Mouse (Mus musculus) liver, embryonic 14.5 days (tissue): ENCODE measurements around the gene Gm12248. TPM values are rescaled to one million over a fixed set of nuclear protein-coding genes. Genes with fewer than 3 reads are reported as not detected.

Experiments used
- ATAC-seq: fragments of 200-750 bp; cut with Nextera tagmentation; 2 replicates; pipeline ENCODE4 v1.8.0; 2017; ENCODE audit warnings: moderate number of reproducible peaks, mild to moderate bottlenecking, moderate library complexity; ENCODE audit not compliant: insufficient read depth
- DNase-seq, 3 experiments: peaks; one replicate each; pipeline ENCODE4 v3.0.0-alpha.2; 2012 to 2013; ENCODE audit warnings: low read depth in 3 of 3, low spot score in 3 of 3
- H3K27ac ChIP-seq: fragments of 300-500 bp; sonication (generic); 2 replicates; pipeline ENCODE4 v1.5.1; 2014; ENCODE audit warnings: moderate library complexity, mild to moderate bottlenecking, control low read depth, inconsistent platforms
- H3K27me3 ChIP-seq: fragments of 300-500 bp; sonication (generic); 2 replicates; pipeline ENCODE4 v1.6.1; 2014; ENCODE audit warnings: mild to moderate bottlenecking, low read length, moderate library complexity; ENCODE audit not compliant: control insufficient read depth, insufficient read depth
- H3K36me3 ChIP-seq: fragments of 300-500 bp; sonication (generic); replicated peaks from 2 replicates; pipeline ENCODE4 v1.6.1; 2014; ENCODE audit warnings: low read depth; ENCODE audit not compliant: control insufficient read depth, insufficient read depth
- H3K4me1 ChIP-seq, 2 experiments: fragments of 200-500 bp in 1 of 2; fragments of 300-500 bp in 1 of 2; sonication (generic) in 1 of 2; replicated peaks; 2 replicates each; pipeline ENCODE4 v1.6.1; 2012 to 2014; ENCODE audit warnings: antibody characterized with exemption in 1 of 2, inconsistent platforms in 1 of 2, low read length in 1 of 2; ENCODE audit not compliant: control insufficient read depth in 2 of 2, insufficient read depth in 2 of 2
- H3K4me2 ChIP-seq: fragments of 300-500 bp; sonication (generic); 2 replicates; pipeline ENCODE4 v1.6.1; 2014; ENCODE audit warnings: low read depth, mild to moderate bottlenecking, control low read depth, moderate library complexity
- H3K4me3 ChIP-seq, 2 experiments: fragments of 200-500 bp in 1 of 2; fragments of 300-500 bp in 1 of 2; sonication (generic) in 1 of 2; 2 replicates each; pipeline ENCODE4 v1.5.1; 2012 to 2014; ENCODE audit warnings: low read depth in 2 of 2, low read length in 2 of 2, mild to moderate bottlenecking in 2 of 2, control low read depth in 1 of 2, inconsistent platforms in 1 of 2, moderate library complexity in 1 of 2; ENCODE audit not compliant: insufficient read depth in 1 of 2
- H3K9ac ChIP-seq: fragments of 300-500 bp; sonication (generic); replicated peaks from 2 replicates; pipeline ENCODE4 v1.6.1; 2014; ENCODE audit warnings: mild to moderate bottlenecking, control low read depth, moderate library complexity
- H3K9me3 ChIP-seq: fragments of 300-500 bp; sonication (generic); 2 replicates; pipeline ENCODE4 v1.6.1; 2016; ENCODE audit warnings: low read length, mixed read lengths; ENCODE audit not compliant: control insufficient read depth
- CTCF ChIP-seq: IDR thresholded peaks from 2 replicates; pipeline ENCODE4 v1.5.1; 2016; ENCODE audit warnings: antibody characterized with exemption, low read depth, control low read depth
- EP300 ChIP-seq: IDR thresholded peaks from 2 replicates; pipeline ENCODE4 v1.6.1; 2016; ENCODE audit warnings: antibody characterized with exemption, low read depth
- WGBS: fragments of 180-500 bp; shearing (Covaris S2); extraction: QIAGEN DNeasy Blood & Tissue Kit; methylation state at CpG from one replicate; pipeline ENCODE4 v1.1.7; 2014; ENCODE audit not compliant: insufficient replicate concordance; 5-methylcytosine and 5-hydroxymethylcytosine counted together
- polyA plus RNA-seq, 2 experiments: library from polyadenylated mRNA; depleted of rRNA in 1 of 2; stranded (reverse) in 1 of 2; unstranded in 1 of 2; fragments of >200 nt; fragmentation: Nextera tagmentation in 1 of 2; extraction: Ambion mirVana in 1 of 2; gene quantifications; 2 replicates each; pipeline versions ENCODE4 v1.2.1 to v1.2.3; 2012 to 2014

Gm12248 gene
- polyA plus RNA-seq, 2 experiments: not detected

GRCm38 (mm10) chr11:58103344-58103653, 10.4 kb upstream of the Gm12248 start:
- peak overlapping the region; percentile 52 to 75 for H3K4me3 ChIP-seq
- H3K4me2 ChIP-seq: peak overlapping the region; percentile 69
- DNase-seq (no peak), ATAC-seq (peak; percentile 6; the same call in 1 of the 2 replicates)
- H3K27me3 ChIP-seq: no peaks in the 10 kb centered on the region
- TF ChIP-seq CTCF (no peak), EP300 (no peak)
- whole genome bisulfite sequencing: 61% methylated on average over 11 of the region's 13 CpGs
- H3K9ac ChIP-seq: peak overlapping the region; percentile 61
- H3K36me3 ChIP-seq: no peaks in the 10 kb centered on the region
- H3K9me3 ChIP-seq: no peaks in the 10 kb centered on the region
- peak overlapping the region; percentile 53 for H3K27ac ChIP-seq
- peaks cover 7 to 12% of the 10 kb centered on the region in 2 experiments for H3K4me1 ChIP-seq

GRCm38 (mm10) chr11:58102581-58103343, 9.8 kb upstream of the Gm12248 start:
- Histone ChIP-seq H3K4me2 (peak overlapping the region; percentile 69), H3K4me3 (no peak overlapping the region), H3K4me1 (peaks cover 7 to 12% of the 10 kb centered on the region in 2 experiments), H3K27me3 (peaks cover 3% of the 10 kb centered on the region), H3K9me3 (no peaks in the 10 kb centered on the region), H3K27ac (no peak overlapping the region), H3K36me3 (no peaks in the 10 kb centered on the region), H3K9ac (no peak overlapping the region)
- ATAC-seq (no peak), DNase-seq (no peak)
- WGBS: 74% methylated on average over 9 of the region's 9 CpGs
- TF ChIP-seq EP300: no peak
- TF ChIP-seq CTCF: no peak

DNA sequence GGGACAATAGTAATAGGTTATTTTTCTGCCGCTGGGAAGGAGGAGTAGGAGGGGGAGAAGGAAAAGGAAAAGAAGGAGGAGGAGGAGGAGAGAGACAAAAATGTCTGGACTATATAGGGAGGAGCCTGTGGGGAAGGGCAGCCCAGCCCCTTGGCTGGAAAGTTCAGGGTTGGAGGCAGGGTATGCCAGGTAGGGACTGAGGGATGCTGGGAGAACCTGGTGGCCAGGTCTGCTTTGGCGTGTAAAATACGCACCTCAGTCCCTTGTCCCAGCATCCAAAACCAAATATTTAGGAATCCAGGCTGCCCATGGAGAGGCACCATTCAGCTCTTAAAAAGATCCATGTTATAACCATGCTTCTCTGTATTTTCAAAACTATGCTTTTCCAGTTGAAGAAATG, 9.2 kb upstream of the Gm12248 start:
- Histone ChIP-seq H3K9ac (no peak overlapping the region), H3K27me3 (peaks cover 9% of the 10 kb centered on the region), H3K4me3 (no peak overlapping the region), H3K4me2 (no peak overlapping the region), H3K36me3 (no peaks in the 10 kb centered on the region), H3K4me1 (peaks cover 7 to 12% of the 10 kb centered on the region in 2 experiments), H3K9me3 (no peaks in the 10 kb centered on the region), H3K27ac (no peak overlapping the region)
- 74% methylated on average over 3 of the region's 3 CpGs for WGBS
- DNase-seq (no peak), ATAC-seq (no peak)
- TF ChIP-seq EP300 (no peak), CTCF (no peak)

DNA sequence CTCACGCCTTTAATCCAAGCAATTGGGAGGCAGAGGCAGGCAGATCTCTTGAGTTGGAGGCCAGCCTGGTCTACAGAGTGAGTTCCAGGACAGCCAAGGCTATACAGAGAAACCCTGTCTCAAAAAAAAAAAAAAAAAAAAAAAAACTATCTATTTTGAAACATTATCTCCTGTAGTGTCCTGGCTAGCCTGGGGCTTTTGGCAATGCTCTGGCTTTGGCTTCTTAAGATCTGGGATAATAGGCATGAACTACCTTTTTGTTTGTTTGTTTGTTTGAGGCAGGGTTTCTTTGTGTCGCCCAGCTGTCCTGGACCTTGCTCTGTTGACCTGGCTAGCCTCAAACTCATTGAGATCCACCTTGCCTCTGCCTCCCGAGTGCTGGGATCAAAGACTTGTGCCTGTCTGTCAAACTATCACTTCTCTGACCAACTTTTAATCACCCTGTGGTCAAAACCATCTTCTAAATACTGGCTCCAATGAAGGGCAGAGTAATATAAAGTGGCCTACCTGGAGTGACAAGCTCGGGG, 8.3 kb upstream of the Gm12248 start:
- no peaks in the 10 kb centered on the region for H3K36me3 ChIP-seq
- no peaks in the 10 kb centered on the region for H3K9me3 ChIP-seq
- TF ChIP-seq CTCF (no peak), EP300 (no peak)
- H3K27me3 ChIP-seq: peaks cover 17% of the 10 kb centered on the region
- H3K4me2 ChIP-seq: no peak overlapping the region
- WGBS: 65% methylated on average over 4 of the region's 4 CpGs
- H3K4me1 ChIP-seq: peaks cover 7 to 12% of the 10 kb centered on the region in 2 experiments
- ATAC-seq: no peak
- DNase-seq: no peak
- H3K27ac ChIP-seq: no peak overlapping the region
- H3K9ac ChIP-seq: no peak overlapping the region
- no peak overlapping the region for H3K4me3 ChIP-seq

- no peak for TF ChIP-seq EP300
- no peak for TF ChIP-seq CTCF
- Histone ChIP-seq H3K4me3 (no peak overlapping the region), H3K9ac (no peak overlapping the region), H3K27ac (no peak overlapping the region), H3K27me3 (peaks cover 17% of the 10 kb centered on the region), H3K4me1 (peaks cover 4 to 9% of the 10 kb centered on the region in 2 experiments), H3K4me2 (no peak overlapping the region), H3K36me3 (no peaks in the 10 kb centered on the region), H3K9me3 (no peaks in the 10 kb centered on the region)
- ATAC-seq (no peak), DNase-seq (no peak)
- 77% methylated on average over 2 of the region's 2 CpGs for WGBS
These were observed 7.1 kb upstream of the Gm12248 start for GRCm38 (mm10) chr11:58100006-58100405.
